Mouse (Mus musculus) MN1 (cell line): ENCODE results near the gene Thap7.
A peak's percentile ranks its signal among the peaks of the same experiment; 100 is the strongest.

Source experiments
- DNase-seq: peaks from one replicate; pipeline ENCODE4 v3.0.0-alpha.2; 2016; ENCODE audit warnings: low spot score

Thap7 gene

DNA sequence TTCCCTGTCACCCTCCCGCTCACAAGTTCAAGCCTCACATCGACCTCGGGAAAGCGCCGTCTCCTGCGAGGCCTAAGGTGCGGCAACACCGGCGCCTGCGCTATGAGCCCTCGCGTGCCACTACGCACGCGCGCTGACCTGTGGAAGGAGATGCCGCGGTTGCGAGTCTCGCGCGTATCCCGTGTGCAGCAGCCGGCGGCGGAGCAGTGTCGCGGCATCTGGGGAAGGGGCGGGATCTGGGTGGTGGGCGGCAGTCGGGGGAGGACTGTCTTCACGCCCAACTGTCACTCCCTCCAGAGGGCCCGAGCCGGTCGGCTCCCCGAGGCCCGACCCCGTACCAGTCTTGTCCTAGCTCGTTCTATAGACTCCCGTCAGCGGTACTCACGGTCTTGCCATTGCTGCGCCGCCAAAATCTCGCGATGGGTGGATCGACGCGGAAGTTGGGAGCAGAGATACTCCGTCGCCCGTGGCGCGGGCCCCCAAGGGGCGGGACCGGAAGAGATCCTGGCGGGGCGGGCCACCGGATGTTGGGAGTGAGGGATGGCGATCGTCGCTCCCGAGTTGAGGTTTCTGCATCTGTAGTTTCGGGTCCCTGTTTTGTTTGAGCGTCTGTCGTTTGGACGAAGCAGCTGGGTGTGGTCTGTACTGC, at the start of gene Thap7:
Thap7 (minus strand) TSS at position 497 of the 649 bp plus-strand sequence.
- peak; percentile 98 for DNase-seq

DNA sequence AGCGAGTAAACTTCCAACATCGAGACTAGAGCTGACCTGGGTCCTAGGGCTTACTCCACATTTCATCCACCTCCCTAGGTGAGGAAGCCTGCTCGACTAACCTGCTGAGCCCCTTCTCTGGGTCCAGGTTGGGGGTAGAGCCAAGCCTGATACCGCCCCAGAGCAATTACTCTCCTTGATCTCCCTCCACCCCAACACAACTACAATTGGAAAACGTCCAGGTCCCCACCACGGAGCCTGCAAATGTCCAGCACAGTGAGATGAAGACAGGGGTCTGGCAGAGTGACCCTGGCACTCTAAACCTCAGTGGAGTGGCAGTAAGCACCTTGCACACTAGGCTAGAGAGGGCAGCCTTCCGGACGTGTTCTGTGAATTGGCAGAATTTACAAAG, 45.9 kb upstream of the Thap7 start:
- no peak for DNase-seq

DNA sequence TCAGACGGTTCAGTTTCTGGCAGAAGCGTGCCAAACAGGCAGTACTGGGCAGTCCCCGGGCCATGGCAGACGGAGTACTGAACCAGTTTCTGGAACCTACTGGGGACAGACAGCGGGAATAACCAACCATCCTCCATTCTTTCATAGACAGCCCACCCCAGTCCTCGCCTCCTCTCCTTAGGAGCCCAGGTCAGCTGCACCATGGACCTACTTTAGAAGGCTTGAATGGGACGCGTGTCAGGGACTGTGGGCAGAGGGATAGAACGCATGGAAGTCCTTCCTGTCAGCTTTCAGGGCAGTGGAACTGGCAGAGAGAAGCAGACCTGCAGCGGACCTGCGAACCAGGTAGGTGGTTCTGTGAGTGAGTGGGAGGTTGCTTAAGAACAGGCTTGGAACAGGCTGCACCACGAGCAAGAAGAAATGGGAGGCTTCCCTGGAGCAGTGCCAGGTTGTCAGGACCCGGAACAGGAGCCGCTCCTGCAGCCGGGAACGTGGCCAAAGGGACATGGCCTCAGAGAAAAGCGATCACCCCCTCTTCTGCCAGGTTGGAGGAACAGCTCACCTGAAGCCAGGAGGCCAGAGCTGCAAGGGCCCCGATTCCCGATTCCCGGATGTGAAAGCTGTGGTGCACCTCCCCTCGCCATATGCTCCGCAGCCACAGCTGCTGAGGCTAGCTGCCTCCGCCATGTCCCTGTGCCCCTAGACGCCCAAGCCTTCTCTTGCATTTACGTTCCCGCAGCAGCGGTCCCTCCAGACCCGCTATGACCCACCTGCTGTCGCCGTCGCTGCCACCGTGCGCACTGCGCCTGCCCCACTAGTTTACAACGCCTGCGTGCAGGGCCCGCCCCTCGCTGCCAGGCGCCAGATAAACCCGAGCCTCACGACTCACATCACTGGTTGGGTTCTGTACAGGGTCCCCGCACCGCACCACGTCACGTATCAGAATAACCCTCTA, 45.2 kb upstream of the Thap7 start:
- DNase-seq: peak; percentile 43

DNA sequence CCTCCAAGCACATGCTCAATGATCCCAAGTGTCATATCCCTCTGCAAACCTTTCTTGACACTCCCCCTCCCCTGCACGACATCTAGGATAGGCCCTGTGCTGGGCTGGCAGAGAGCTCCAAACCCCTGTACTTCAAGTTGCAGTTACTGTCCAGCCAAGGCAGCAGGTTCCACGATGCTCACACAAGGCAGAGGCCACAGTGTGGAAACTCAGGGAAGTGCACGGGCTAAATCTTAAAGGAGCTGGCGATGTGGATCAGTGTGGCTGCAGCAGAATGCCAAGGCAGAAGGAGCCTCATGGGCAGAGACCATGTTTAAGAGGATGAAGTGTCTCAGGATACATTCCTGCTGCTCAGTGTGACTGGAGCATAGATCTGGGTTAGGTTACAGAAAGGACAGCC, 35.2 kb upstream of the Thap7 start:
- no peak for DNase-seq

DNA sequence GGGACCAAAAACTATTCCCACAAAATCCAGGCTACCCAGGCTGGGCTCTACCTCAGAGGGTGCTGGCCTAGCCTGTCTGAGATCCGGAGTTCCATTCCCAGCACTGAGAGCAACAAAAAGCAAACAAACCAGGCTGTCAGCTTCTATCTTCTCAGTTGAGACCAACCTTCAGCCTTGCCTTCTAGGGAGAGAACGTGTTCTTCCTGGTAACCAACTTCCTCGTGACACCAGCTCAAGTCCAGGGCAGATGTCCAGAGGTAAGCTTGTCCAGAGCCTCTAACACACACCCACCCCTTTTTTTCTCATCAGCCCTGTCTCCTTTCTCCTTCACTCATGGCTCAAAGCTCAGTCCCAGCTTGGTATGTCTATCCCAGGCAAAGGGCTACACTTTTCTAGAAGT, 33.8 kb upstream of the Thap7 start:
- no peak for DNase-seq

DNA sequence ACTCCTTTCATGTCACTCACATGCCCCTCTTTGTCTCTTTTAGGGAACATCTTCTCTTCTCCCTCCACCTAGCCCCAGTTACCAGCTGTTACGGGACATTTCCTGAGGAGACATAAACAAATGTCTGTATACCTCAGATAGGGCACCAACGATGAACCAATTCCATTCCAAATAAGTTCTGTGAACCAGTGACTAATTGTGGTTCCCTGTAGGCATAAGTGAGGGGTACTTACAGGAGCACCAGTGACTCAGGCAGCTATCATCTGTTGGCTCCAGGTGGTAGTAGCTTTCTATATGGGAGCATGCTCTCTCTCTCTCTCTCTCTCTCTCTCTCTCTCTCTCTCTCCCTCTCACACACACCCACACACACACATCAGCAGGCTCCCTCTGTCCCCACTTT, 33.3 kb upstream of the Thap7 start:
- no peak for DNase-seq

DNA sequence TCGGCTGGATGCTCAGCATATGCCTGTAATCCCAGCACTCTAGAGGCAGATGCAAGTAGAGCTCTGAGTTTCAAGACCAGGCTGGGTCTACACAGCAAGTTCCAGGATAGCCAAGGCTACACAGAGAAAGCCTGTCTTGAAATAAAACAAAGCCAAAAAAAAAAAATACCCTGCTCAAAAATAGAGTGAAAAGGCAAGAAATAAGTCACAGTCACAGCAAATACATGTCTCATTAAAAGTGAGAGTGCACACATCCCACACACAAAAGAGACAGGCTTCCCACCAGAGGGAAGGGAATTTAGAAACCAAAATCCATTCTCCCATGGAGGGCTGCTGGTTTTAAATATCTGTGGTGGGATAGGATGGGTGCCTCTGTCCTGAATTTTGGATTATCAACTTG, 32.6 kb upstream of the Thap7 start:
- DNase-seq: no peak

DNA sequence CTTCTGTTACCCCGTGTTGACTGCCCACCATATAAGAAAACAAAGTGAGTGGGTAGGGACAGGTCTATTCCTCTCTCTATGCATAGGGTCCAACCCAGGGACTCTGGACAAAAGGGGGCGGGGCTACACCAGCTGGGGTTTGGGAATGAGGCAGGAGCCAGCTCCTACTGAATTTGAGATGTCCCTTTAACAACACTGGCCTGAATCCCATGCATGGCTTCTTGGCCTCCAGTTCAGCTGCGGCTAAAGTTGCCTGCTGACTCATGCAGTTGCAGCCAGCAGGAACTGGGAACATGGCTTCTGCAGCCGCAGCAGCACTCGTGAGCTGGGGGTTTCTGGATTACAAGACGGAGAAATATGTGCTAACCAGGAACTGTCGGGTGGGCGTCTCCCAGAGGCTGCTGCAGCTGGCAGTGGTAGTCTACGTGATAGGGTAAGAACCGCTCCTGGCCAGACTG, 30.8 kb upstream of the Thap7 start, which contains the start of gene P2rx6:
P2rx6 (plus strand) TSS at position 135 of the 458 bp plus-strand sequence.
- DNase-seq: peak; percentile 79

DNA sequence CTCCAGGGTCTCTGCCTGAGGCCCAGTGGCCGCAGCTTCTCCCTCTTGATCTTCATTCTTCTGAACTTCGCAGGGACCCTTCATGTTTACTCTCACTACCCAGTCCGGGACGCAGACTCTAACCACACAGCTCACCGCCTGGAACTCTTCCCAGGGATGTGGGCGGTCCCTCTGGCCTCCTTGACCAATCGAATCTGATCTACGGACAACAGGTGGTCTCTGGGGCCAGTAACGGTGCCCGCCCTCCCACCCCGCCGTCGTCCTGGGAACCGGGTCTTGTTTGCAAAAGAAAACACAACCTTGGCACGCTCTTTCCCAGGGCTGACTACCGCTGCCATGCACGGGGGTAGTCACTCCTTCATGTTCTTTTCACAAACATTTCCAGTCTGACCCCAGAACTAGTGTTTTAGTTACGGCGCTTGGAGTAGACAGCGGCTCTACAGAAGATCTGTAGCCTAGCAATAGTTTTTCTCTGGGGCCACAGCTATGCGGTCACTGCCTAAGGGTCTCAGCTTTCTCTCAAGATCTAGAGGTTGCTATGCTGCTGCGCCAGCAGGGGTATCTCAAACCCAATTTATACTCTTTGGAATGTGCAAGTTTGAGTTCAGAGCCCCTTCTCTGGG, 30.3 kb upstream of the Thap7 start, which contains the start of gene Lrrc74b:
Lrrc74b (minus strand) TSS at position 120 of the 623 bp plus-strand sequence.
- peak; percentile 92 for DNase-seq

DNA sequence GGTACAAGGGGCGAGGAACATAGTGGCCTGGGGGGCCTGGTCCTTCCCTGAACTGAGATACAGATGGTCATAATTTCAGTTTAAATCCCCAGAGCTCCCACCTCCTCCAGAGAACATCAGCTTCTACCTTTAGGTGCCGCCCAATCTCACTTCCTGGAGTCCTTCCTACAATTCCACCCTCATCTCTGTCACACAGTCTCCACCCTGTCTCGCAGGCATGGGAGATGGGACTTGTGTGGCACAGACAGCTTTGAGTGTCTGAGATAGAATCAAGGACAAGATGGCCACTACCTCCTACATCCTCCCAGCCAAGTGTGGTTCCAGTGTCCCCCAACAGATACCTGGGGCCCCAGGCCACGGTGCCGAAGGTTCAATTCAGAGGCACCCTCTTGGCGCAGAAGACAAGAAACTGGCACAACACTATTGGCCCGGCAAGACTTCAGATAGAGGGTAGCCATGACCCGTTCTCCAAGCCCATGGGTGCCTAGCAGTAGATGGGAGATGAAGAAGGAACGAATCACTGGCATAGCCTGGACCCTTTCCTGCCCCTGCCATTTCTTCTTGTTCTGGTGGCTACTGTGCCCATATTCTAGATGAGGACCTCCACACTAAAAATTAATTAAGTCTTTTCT, 28.6 kb upstream of the Thap7 start:
- DNase-seq: no peak

DNA sequence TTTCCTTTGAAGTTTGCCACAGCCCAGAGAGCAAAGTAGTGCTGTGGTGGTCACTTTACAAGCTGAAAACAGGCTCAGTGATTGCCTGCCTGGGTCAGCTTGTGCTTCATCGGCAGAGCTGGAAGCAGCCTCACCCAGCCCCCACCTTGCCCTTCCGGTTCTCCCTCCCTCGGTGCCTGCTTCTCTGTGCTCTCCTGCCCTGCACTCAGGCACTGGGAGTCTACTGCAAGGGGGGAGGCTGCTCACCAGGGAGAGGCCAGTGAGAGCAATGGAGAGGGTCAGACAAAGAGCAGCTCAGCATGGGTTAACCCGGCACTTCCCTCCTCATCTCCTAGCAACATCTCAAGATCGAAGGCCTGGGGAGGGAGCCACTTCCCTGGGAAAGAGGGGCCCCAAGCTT, 27.9 kb upstream of the Thap7 start:
- DNase-seq: no peak

DNA sequence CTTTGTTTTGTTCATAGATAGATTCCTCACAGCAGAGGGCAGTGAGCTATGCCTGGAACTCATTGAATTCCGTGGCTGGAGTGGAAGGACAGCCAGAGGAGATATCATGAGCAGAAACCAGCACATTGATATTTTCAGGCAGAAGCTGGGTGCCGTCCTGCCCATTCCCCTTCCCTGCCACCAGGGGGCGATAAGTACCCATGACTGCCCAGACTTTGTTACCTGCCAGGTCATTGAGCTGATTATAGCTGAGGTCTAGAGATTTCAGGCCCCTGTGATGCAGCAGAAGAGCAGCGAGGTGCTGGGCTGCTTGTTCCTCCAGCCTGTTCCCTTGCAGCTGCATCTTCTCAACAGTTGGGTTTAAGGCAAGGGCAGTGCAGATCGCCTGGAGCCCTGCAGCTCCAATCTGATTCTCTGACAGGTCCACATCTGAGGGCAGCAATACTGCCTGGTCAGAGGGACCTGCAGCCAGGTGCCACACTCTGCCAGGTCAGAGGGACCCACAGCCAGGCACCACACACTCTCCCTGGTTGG, 27.1 kb upstream of the Thap7 start:
- DNase-seq: peak; percentile 74

DNA sequence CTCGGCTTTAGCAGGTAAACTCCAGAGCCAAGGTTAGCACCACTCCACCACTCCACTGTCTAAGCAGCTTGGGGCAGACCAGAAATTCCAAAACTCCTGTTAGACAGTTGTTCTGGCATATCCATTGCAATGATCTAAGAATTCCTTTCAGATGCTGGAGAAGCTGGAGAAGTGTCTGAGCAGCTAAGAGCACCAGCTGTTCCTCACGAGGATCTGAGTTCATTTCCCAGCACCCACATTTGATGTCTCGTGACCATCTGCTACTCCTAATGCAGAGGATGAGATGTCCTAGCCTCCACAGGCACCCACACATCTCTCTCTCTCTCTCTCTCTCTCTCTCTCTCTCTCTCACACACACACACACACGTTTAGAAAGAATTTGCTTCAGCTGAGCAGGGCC, 26.0 kb upstream of the Thap7 start:
- no peak for DNase-seq

DNA sequence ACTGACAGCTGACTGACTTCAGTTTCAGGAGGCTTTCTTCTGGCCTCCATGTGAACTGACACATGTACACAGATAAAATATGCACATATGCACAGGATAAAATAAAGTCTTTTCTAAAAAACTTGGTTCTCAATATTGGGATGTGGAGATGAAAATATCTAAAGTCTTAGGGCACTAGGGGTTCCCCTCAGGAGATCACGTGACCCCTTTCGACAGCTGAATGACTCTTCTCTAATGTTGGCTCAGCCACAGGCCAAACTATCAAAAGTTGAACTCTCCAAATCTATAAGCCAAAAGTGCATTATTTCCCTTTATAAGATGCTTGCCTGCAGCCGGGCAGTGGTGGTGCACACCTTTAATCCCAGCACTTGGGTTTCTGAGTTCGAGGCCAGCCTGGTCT, 25.2 kb upstream of the Thap7 start:
- DNase-seq: no peak

DNA sequence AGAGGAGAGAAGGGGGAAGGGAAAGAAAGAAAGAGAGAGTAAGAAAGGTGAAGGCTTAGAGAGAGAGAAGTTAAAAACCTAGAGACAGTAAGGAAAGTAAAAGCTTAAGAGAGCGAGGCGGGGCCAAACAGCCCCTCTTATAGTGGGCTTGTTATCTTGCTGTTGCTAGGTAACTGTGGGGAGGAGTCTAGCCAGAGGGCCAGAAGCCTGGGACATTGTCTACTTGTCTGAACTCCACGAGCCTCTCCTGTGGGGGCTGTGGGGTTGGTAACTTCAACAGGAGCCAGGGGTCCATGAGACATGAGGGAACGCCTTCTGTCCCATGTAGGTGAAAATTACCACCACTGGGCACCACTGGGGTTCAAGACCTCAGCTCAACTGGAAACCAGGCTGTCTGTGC, 23.8 kb upstream of the Thap7 start:
- DNase-seq: peak; percentile 70

DNA sequence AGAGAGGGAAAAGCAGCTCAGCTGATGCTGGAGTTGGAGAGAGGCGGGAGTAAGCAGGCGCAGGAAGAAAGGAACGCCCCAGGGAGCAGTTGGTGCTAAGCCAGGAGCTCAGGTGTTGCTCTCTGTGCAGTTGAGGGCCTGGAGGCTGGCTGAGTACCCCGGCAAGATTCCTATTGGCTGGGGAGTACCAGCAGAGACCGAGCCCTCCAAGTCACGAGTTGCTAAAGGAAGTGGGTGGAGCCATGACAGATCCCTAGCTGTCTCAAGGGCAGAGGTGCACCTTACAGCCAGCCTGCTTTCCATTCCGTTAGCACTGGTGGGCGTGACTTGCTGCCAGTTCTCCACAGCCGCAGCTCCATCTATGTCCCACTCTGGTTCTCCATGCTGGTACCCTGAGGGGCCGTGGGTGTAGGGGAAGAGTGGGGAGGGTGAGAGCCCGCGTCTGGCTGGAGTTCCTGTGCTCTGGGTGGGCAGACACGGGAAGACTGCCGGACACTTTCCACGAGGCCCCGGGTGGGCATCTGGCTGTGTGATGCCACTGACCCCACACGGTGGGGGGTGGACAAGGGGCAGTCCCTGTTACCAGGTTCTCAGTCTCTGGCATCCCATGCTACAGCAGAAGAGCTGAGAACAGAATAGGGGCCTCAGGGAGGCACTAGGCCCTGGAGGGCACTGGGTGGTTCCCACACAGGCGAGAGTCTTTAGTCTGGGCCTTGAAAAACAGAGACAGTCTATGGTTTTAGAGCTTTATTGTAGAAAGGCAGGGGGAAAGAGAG, 23.2 kb upstream of the Thap7 start:
- peak; percentile 92 for DNase-seq

DNA sequence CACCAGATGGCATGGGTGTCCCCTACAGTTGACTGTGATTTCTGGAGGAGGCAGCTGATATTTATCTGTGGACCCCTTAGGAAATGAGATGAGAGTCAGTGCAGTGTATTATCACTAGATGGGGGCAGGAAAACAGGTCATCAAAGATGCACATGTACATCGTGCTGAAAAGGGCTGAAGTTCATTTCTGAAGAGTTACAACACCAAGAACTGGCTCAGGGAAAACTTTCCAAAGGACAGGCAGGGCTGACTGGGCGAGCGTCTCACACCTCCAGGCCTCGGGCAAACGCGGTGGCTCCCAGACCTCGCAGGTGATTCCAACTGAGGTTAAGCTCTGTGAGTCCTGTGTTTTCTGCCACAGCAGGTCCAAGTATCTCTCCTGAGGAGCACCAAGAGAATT, 21.9 kb upstream of the Thap7 start:
- no peak for DNase-seq

DNA sequence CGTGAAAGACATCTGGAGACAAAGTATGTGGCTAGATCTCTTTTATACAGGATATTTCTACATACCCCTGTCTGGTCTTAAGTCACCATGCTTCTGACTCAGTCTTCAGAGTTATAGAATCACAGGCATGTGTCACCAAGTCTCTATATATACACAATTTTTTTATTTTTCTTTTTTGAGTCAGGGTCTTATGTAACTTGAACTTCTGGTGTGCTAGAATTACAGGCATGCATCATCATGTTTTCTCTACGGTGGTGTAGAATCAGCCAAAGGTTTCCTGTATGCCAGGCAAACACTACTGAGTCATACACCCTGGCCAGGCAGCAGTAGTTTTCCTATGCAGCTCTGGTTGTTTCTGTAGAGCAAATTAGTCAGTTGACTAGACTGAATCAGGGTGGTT, 11.7 kb upstream of the Thap7 start:
- DNase-seq: no peak

DNA sequence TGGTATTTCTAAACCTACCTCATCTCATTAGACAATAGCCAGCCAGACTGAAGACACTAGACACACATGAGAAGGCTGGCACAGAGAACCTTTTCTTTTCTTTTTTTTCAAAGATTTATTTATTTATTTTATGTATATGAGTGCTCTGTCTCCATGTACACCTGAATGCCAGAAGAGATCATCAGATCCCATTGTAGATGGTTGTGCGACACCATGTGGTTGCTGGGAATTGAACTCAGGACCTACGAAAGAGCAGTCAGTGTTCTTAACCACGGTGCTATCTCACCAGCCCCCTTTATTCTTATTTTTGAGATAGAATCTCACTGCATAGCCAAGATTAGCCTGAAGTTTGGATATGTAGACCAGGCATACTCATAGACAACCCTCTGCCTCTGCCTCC, 5.6 kb upstream of the Thap7 start:
- no peak for DNase-seq

DNA sequence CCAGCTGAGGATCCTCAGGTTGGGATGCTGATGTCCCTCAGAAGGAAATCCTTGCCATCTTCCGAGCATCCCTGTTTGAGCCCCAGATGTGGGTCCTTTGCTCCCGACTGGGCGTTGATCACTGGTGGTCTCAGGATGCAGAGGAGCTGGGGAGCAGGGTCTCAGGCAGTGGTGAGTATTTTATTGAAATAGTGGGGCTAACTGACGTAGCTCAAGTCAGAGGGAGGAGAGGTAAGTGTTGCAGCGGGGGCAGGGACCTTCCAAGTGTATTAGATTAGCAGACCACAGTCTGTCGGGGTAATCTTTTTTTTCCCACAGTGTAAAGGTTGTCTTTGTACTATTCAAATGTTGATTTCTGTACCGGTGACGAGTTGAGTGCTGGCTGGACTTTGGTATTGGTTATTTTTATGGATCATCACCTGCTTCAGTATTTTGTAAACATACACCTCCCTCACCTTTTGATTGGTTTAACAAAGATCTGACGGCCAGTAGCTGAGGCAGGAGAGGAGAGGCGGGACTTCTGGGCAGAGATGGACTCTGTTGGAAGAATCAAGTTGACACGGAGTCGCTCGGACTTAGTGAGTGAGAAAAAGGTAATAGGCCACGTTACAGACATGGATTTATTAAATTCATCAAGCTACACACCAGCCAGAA, 1.9 kb upstream of the Thap7 start:
- no peak for DNase-seq

DNA sequence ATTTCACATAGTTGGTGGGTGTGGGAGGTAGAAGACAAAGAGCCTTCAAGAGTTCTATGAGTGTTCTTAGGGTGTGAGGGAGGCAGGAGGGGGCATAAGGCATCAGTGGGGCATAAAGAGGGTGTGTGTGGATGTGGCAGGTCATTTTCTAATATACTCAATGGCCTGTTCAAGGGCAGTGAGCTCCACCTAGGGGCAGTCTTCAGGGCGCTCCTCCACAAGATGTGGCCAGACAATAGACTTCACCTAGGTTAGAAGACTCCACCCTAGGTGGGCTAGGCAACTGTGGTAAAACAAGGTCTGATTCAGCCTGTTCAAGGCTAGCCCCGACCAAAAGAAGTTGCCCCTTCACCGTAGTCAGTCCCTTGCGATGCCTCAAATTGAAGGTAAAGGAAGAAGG, 1.3 kb upstream of the Thap7 start:
- peak; percentile 75 for DNase-seq
